Mouse (Mus musculus) heart, adult 9 months (tissue): ENCODE data around the gene Gm43720.

Experiments used
- DNase-seq, 2 experiments: peaks; one replicate each; pipeline ENCODE4 v3.0.0; 2022; ENCODE audit warnings: low spot score in 2 of 2

The Gm43720 gene

GRCm38 (mm10) chr5:138279585-138280424 lies at the start of gene Gm43720, which contains the start of the genes Gpc2 and Stag3:
Gene Gm43720 (minus strand): TSS chr5:138279958.
Gene Gpc2 (minus strand): TSS chr5:138280005.
Gene Stag3 (plus strand): TSS chr5:138280240.
- peak; percentile 78 to 82 for DNase-seq

DNA sequence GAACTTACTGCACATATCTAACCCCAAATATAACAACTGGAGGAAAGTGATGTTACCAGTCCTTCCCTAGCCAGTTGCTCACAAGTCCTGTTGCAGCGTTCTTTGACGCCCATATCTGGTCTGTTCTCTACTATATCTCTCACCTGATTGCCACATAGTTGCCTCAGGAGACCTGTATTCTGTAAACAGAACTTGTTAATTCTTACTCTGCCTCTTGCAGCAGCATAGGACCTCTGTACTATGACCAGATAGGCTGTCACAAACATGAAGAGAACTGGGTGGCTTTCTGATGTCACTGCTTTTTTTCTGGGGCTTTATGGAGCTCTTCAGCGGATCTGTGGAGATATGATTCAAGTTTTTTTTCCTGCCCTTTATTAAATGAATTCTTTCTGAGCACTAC lies 33.0 kb upstream of the Gm43720 start:
- no peak for DNase-seq

DNA sequence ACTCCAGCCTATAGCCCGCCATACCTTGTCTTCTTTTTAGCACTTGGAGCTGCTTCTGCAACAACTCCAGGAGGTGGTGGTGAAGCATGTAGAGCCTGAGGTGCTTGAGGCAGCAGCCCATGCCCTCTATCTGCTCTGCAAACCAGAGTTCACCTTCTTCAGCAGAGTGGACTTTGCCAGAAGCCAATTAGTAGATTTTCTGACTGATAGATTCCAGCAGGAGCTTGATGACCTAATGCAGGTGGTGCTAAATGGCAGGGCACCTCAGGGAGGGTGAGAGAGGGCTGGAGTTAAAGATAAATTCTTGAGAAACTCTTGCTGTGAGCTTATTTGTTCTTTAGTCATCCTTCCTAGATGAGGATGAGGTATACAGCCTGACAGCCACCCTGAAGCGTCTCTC lies 19.9 kb upstream of the Gm43720 start:
- DNase-seq = no peak

- DNase-seq = no peak
Observed at GRCm38 (mm10) chr5:138294158-138294557, 14.4 kb upstream of the Gm43720 start.

DNA sequence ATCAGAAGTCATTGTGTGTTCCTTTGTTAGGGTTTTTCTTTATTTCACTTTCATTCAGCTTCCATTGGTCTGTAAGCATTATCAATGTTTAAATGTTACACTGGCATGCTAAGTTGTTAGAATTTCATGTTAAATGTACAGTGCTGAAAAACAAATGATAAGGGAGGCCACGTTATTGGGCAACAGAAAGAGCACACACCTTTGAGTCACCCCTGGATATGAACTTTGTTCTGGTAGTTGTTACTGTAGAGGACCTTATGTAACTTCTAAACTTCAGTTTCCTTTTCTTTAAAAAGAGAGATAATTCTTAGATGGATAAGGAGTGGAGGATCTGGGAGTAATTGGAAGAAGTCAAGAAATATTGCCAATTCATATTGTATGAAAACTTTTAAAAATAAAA lies 11.9 kb upstream of the Gm43720 start:
- DNase-seq = no peak

DNA sequence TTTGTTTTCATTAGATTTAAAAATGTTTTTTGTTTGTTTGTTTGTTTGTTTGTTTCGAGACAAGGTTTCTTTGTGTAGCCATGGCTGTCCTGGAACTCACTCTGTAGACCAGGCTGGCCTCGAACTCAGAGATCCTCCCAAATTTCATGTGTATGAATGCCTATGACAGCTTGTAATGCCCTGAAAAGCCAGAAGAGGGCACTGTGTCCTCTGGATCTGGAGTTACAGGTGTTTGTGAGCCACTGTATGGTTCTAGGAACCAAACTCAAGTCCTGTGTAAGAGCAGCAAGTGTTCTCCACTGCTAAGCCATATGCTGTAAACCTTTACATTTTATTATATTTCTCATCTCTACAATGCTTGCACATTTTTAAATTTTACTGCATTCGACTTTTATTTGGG lies 8.1 kb upstream of the Gm43720 start:
- DNase-seq = no peak

- no peak for DNase-seq
Observed at GRCm38 (mm10) chr5:138283540-138283939, 3.8 kb upstream of the Gm43720 start.

- no peak for DNase-seq
Observed at GRCm38 (mm10) chr5:138281798-138282197, 2.0 kb upstream of the Gm43720 start.

- no peak for DNase-seq
Observed at GRCm38 (mm10) chr5:138280829-138281228, 1.1 kb upstream of the Gm43720 start.

GRCm38 (mm10) chr5:138280425-138280768 lies 639 bp upstream of the Gm43720 start:
- DNase-seq = no peak

DNA sequence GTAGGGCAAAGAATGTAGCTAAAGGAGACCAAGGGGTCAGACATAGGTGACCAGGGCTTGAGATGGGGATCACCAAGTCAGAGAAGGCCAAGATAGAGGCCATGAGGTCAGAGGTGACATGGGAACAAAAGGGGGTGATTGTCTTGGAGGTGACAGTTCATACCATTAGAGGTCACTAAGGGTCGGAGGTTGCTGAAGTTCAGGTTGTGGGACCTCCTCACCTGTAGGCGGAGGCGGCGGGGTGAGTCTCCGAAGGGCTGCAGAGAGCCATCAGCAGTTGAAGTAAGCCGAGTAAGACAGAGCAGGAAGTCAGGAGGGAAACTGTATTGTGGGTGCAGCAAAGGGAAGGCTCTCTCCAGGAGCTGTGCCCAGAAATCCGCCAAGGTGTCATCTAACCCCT lies 1.8 kb downstream of the Gm43720 start:
- DNase-seq = no peak

DNA sequence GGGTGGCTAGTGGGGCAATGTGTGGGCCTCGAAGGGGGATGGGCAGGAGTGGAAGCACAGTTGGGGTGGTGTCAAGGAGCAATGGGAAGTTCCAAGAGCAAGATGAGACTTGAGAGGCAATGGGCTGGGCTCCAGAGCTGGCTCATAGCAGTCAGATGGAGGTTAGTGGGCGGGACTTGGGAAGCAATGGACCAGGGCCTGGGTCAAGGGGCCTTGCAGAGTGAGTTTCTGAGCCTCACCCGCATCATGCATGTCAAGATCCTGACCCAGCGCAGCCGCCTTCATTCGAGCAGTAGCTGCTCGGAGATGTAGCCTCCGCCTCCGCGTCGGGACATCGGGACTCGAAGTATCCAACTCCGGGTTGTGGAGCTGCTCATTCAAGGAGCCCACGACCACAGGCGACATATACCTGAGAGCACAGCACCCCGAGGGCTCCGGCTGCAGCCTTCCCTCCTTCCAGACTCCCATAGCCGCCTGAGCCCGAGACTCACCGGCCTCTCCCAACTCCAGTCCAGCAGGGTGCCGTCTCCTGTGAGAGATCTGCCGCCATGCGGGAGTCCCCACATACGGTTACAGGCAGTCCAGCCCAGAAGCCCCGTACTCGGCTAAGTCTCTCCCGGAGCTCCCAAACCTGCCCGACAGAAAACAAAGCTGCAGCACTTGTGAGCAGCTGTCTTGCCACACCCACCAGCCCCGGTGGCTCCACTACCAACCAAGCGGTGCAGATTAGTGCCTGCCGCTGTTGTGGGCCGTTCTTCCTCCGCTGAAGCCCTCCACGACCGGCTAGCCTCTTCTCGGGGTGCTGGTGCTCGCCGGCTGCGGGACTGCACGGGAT lies 4.3 kb downstream of the Gm43720 start:
- no peak for DNase-seq

- no peak for DNase-seq
Observed at GRCm38 (mm10) chr5:138274186-138274585, 5.6 kb downstream of the Gm43720 start.

DNA sequence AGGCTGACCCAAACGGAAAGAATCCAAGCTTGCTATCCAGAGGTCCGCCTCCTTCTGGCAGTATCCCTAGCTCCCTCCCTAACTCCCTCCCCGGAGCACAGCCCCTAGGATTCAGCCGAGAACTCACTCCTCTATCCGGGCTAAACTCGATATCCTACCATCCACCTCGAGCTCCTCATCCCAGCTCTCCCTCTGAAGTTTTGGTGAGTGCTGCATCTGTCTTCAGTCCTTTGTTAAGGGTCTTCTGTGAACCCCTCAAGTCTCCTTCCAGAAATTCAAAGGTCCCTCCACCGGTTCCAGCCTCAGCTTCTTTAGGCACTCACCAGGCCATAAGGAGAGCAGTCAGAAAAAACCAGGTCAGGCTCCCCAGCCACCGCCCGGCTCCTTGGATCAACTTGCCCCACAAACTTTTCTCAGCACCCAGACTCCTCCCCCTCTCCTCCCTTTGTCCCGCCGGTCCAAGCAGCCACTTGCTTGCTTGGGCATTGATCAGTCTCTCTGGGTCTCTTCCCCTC lies 7.3 kb downstream of the Gm43720 start, which contains the start of gene Gal3st4:
Gal3st4 (minus strand) TSS at position 432 of the 515 bp plus-strand sequence.
- peak in 1 of 2 experiments; percentile 55 for DNase-seq

DNA sequence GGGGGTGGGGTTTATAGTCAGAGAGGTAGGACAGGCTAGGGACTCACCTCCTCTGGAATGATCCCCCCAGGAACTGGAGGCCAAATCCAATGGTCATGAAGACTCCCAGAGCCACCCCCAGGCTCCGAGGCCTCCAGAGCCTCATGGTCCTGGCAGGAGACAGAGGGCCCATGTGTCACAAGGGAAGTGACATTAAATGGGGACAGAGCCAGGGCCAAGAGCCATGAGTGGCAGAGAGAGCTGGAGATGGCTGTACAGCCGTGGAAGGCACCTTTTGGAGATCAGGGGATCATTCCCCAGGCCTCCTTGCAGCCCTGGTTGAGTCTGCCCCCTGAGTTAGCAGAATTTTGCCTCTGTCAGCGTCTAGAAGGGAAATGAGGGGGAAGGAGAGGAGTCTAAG lies 8.5 kb downstream of the Gm43720 start:
- DNase-seq = no peak

DNA sequence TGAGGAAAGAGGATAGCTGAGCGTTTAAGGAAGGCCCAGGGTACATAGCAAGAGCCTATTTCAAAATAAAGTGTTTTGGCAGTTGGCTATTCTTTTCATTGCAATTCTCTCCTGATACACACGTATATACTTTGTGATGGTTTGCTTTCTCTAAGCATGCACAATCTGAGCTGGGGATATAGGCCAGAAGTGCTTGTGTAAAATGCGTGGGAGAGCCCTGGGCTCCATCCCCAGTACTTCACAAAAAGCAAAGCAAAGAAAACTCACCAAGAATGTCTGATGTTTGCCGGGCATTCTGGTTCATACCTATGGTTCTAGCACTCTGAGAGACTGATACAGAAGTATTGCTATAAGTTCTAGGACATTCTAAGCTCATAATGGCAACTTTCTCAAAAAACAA lies 10.8 kb downstream of the Gm43720 start:
- no peak for DNase-seq

DNA sequence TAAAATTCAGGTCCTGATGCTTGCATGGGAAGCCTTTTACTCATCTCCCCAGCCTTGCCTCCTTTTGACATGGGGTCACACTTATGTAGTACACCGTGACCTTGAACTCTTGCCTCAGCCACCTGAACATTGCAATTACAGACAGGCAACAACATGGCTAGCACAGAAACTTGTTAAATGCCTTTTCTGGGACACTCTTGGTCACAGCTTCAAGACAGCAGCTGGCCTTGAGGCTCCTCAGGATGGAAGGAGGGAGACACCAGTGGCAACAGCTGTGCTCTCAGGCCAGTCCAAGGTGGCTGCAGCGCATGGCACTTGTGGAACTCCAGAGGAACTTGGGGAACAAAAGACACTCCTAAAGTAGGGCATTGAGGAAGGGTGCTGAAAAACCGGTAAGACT lies 12.6 kb downstream of the Gm43720 start:
- no peak for DNase-seq

- DNase-seq = no peak
Observed at GRCm38 (mm10) chr5:138265712-138266111, 14.0 kb downstream of the Gm43720 start.

GRCm38 (mm10) chr5:138264207-138264578 lies 15.6 kb downstream of the Gm43720 start:
- DNase-seq = no peak

DNA sequence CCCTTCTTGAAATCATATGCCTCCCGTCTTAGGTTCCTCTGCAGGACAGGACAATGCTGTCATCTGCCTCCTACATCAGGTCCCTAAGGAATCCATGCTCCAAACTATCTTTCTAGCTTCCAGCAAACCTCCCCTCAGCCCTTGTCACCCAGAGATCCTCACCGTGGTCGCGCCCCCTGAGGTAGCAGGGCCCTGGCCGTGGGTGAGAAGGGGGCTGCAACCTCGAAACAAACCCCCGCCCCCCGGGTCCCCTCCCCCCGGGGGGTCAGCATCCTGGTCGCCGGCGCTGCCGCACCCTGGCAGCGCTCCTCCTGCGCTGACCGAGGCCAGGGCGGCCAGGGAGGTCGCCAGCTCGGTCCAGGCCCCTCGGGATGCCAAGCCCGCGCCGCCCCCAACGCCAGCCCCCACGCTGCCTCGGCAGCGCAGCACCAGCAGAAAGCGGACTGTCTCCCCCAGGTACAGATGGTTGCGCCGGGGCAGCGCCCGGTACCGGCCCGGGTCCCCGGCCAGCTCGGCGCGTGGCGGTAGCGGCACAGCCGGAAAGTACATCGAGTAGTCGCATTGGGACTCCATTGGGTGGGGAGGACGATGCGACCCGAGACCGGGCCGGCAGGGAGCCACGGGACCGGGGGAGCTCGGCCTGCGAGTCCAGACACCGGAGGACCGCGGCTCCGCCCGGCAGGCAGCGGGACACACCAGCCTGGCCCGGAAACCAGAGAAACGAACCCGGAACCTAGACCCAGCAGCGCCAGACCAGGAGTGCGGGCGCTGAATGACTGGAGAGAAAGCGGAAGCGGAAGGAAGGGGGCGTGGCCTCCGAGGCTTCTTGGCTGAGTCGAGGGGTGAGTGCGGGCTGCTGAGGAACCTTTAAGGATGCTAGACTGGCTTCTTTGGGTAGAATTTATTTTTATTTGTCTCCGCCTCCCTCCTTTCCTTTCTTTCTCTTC lies 16.2 kb downstream of the Gm43720 start, which contains the start of gene BC037034:
BC037034 (minus strand) TSS at position 774 of the 947 bp plus-strand sequence.
- peak; percentile 91 for DNase-seq

- no peak for DNase-seq
Observed at GRCm38 (mm10) chr5:138262582-138263240, 17.0 kb downstream of the Gm43720 start.
